Mouse (Mus musculus): ENCODE results near the gene Uri1. TPM values are rescaled to one million over a fixed set of nuclear protein-coding genes. Genes with fewer than 3 reads are reported as not detected.
A peak's percentile ranks its signal among the peaks of the same experiment; 100 is the strongest.

The Uri1 gene
- total RNA-seq, 2 experiments from 2014 or later = 47.7 to 51.9 TPM

GRCm38 (mm10) chr7:38018416-38019368 is 4.7 kb downstream of the Uri1 start:
- intact Hi-C loops (cut with DNase I) = no loop called here

GRCm38 (mm10) chr7:38015356-38015755 is 8.0 kb downstream of the Uri1 start:
- DNase-seq (ENCODE audit: low spot score in 2 of 2) = no peak
- intact Hi-C loops (cut with DNase I) = no loop called here

More at GRCm38 (mm10) chr7:38018416-38019368, 4.7 kb downstream of the Uri1 start:
- DNase-seq (ENCODE audit: low spot score in 2 of 2) = peak; percentile 16 to 74

GRCm38 (mm10) chr7:38013946-38014345 is 9.4 kb downstream of the Uri1 start:
- intact Hi-C loops (cut with DNase I) = no loop called here
- peak in 1 of 2 experiments; percentile 16 for DNase-seq (ENCODE audit: low spot score in 2 of 2)

GRCm38 (mm10) chr7:38012811-38013210 is 10.5 kb downstream of the Uri1 start:
- DNase-seq (ENCODE audit: low spot score in 2 of 2) = no peak
- intact Hi-C loops (cut with DNase I) = no loop called here

GRCm38 (mm10) chr7:38008359-38008758 is 15.0 kb downstream of the Uri1 start:
- no peak for DNase-seq (ENCODE audit: low spot score in 2 of 2)
- intact Hi-C loops (cut with DNase I) = no loop called here

GRCm38 (mm10) chr7:38002451-38002850 is 20.9 kb downstream of the Uri1 start:
- DNase-seq (ENCODE audit: low spot score in 2 of 2) = no peak
- intact Hi-C loops (cut with DNase I) = no loop called here

GRCm38 (mm10) chr7:37999691-38000090 is 23.7 kb downstream of the Uri1 start:
- intact Hi-C loops (cut with DNase I) = no loop called here
- DNase-seq (ENCODE audit: low spot score in 2 of 2) = no peak

- intact Hi-C loops (cut with DNase I) = no loop called here
- no peak for DNase-seq (ENCODE audit: low spot score in 2 of 2)
Measured at GRCm38 (mm10) chr7:37992861-37993260, 30.5 kb downstream of the Uri1 start.

- intact Hi-C loops (cut with DNase I) = no loop called here
- no peak for DNase-seq (ENCODE audit: low spot score in 2 of 2)
Measured at GRCm38 (mm10) chr7:37984866-37985265, 38.5 kb downstream of the Uri1 start.

- intact Hi-C loops (cut with DNase I) = no loop called here
- DNase-seq (ENCODE audit: low spot score in 2 of 2) = no peak
Measured at GRCm38 (mm10) chr7:37983471-37983870, 39.9 kb downstream of the Uri1 start.

- no peak for DNase-seq (ENCODE audit: low spot score in 2 of 2)
- intact Hi-C loops (cut with DNase I) = no loop called here
Measured at GRCm38 (mm10) chr7:37979729-37980128, 43.6 kb downstream of the Uri1 start.

- intact Hi-C loops (cut with DNase I) = no loop called here
- DNase-seq (ENCODE audit: low spot score in 2 of 2) = no peak
Measured at GRCm38 (mm10) chr7:37978412-37978811, 44.9 kb downstream of the Uri1 start.

GRCm38 (mm10) chr7:37977676-37978075 is 45.7 kb downstream of the Uri1 start:
- intact Hi-C loops (cut with DNase I) = no loop called here
- no peak for DNase-seq (ENCODE audit: low spot score in 2 of 2)

- intact Hi-C loops (cut with DNase I) = no loop called here
- DNase-seq (ENCODE audit: low spot score in 2 of 2) = no peak
Measured at GRCm38 (mm10) chr7:37972999-37973555, 50.3 kb downstream of the Uri1 start.

- intact Hi-C loops (cut with DNase I) = no loop called here
- DNase-seq (ENCODE audit: low spot score in 2 of 2) = no peak
Measured at GRCm38 (mm10) chr7:37972571-37972970, 50.8 kb downstream of the Uri1 start.

- DNase-seq (ENCODE audit: low spot score in 2 of 2) = no peak
- intact Hi-C loops (cut with DNase I) = no loop called here
Measured at GRCm38 (mm10) chr7:37962326-37962725, 61.0 kb downstream of the Uri1 start.

- no peak for DNase-seq (ENCODE audit: low spot score in 2 of 2)
- intact Hi-C loops (cut with DNase I) = no loop called here
Measured at GRCm38 (mm10) chr7:37961247-37961646, 62.1 kb downstream of the Uri1 start.

- intact Hi-C loops (cut with DNase I) = no loop called here
- DNase-seq (ENCODE audit: low spot score in 2 of 2) = no peak
Measured at GRCm38 (mm10) chr7:37951841-37952240, 71.5 kb downstream of the Uri1 start.

GRCm38 (mm10) chr7:37936459-37936858 is 86.9 kb downstream of the Uri1 start:
- intact Hi-C loops (cut with DNase I) = loop anchor here (10.0 kb wide), 2 partner anchors 162 to 562 kb away; partner anchors contain the start of gene Zfp536
- DNase-seq (ENCODE audit: low spot score in 2 of 2) = no peak

GRCm38 (mm10) chr7:37935786-37936185 is 87.6 kb downstream of the Uri1 start:
- intact Hi-C loops (cut with DNase I) = loop anchor here (10.0 kb wide), 2 partner anchors 161 to 561 kb away; partner anchors contain the start of gene Zfp536
- DNase-seq (ENCODE audit: low spot score in 2 of 2) = no peak

- DNase-seq (ENCODE audit: low spot score in 2 of 2) = no peak
- intact Hi-C loops (cut with DNase I) = loop anchor here (10.0 kb wide), 2 partner anchors 160 to 560 kb away; partner anchors contain the start of gene Zfp536
Measured at GRCm38 (mm10) chr7:37934770-37935182, 88.6 kb downstream of the Uri1 start.
